Mouse (Mus musculus): ENCODE measurements around the gene Miox.

Miox gene

GRCm38 (mm10) chr15:89334271-89334670 is at the start of gene Miox:
Gene Miox (plus strand): TSS chr15:89334398.
- DNase-seq (ENCODE audit: low spot score in 2 of 2) = no peak

DNA sequence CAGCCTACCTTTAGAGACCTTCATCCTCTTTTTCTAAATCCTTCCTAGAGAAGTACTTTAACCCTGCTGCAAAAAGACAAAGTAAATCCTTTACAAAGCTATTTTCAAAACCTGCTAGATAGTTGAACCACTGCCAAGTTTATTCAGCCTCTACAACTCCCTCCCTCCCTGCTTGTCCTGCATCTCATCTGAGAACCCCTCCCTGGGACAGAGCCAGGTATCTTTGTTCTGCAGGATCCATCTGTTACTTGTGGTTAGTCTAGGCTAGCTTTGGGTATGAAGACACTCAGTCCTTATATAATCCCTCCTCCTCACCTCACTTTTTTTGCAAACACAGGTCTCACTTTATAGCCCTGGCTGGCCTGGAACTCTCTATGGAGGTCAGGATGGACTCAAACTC is 49.2 kb upstream of the Miox start:
- DNase-seq (ENCODE audit: low spot score in 2 of 2) = no peak

GRCm38 (mm10) chr15:89285478-89285877 is 48.7 kb upstream of the Miox start:
- no peak for DNase-seq (ENCODE audit: low spot score in 2 of 2)

- DNase-seq (ENCODE audit: low spot score in 2 of 2) = no peak
These were observed 48.1 kb upstream of the Miox start for GRCm38 (mm10) chr15:89286114-89286513.

DNA sequence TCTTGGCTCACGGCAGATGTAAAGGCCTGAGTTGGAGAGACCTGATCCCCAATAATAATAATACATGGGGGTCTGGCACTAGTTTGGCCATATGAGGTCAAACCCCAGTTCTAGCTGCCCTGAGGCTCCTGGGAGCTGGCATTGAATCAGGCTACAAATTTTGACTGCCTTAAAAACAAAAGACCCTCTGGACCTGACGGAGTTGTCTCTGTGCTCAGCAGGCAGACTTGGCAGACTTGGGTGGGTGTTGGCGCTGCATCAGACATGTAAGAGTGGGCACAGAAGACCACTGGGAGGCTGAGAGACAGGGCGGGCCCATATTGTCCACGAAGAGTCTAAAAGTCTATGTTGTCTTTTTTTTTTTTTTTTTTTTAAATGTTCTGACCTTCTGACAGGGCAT is 47.6 kb upstream of the Miox start:
- DNase-seq (ENCODE audit: low spot score in 2 of 2) = no peak

GRCm38 (mm10) chr15:89288227-89288767 is 45.9 kb upstream of the Miox start:
- DNase-seq (ENCODE audit: low spot score in 2 of 2) = no peak

DNA sequence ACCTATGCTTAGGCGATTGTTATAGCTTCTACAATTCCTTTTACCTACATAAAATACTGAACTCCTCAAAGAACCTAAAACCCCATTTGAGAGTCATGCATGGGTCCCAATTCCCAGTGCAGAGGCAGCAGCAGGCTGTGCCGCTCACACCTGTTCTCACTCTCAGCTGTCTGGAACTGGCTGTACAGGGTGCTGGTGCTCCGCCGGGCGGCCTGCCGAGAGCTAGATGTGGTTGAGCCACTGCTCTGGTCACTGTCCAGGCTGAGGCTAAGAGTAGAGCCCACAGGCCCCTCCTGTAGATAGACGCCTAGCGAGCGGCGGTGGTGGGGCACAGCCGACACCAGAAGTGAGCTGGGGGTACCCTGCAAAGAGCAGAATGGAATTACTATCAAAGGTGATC is 44.7 kb upstream of the Miox start:
- no peak for DNase-seq (ENCODE audit: low spot score in 2 of 2)

DNA sequence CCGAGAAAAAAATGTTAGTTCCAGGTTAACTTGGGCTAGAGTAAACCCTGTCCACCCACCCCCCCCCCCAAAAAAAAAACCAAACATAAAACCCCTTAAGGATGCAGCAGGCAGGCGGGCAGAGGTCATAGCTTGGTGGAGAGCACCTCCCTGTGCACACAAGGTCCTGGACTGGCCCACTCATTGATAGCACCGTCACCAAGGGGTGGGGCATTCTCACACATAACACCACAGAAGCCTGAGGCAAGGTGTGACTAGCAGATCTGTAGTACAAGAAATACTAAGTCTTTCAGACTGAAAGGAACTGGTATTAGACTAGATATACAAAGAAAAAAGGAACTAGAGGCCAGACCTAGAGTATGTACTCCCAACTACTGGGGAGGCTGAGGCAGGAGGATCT is 42.7 kb upstream of the Miox start:
- DNase-seq (ENCODE audit: low spot score in 2 of 2) = no peak

GRCm38 (mm10) chr15:89292795-89293194 is 41.4 kb upstream of the Miox start:
- no peak for DNase-seq (ENCODE audit: low spot score in 2 of 2)

GRCm38 (mm10) chr15:89293778-89294177 is 40.4 kb upstream of the Miox start:
- DNase-seq (ENCODE audit: low spot score in 2 of 2) = no peak

DNA sequence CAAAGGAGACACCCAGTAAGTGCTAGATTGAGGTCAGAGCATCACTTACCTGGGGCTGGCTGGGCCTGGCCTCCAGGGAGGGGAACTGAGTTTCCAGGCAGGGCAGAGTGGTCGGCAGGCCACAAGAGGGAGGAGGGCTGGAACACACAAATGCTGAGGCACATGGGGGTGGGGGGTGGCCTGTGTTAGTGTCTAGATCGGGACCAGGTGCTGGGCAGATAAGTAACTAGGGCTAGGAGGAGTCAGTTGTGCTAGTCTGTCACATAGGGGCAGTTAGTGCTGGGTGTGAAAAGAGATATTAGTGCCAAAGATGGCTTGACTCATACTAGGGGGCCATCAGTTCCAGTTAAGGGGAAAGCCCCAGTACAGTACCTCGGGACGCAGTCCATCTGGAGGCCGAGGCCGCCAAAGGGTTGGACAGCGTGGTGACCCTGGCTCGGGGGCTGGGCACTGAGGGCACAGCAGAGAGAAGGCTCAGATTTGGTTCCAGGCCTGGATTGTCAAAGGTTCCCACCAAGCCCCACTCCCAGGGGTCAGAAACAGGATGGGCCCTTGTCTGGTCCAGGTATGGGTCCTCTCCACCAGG is 38.5 kb upstream of the Miox start:
- no peak for DNase-seq (ENCODE audit: low spot score in 2 of 2)

GRCm38 (mm10) chr15:89296465-89296864 is 37.7 kb upstream of the Miox start:
- DNase-seq (ENCODE audit: low spot score in 2 of 2) = peak; percentile 26 to 35

DNA sequence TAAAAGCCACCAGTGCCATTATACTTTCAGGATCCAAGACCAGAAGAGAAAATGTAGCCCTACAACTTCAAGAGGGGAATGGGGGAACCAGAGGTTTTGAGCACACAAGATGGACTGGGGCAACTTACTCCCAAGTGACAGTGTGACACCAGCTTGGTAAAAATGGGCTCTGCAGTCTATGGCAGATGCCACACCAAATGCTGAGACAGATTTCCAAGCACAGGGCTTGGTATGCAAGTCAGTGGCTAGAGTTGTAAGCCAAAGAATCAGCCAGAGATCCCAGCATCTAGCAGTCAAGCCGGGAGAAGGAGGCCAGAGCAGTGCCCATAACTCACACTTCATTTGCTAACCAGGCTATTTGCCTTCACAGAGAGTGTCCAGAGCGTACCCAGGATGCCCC is 36.5 kb upstream of the Miox start:
- DNase-seq (ENCODE audit: low spot score in 2 of 2) = no peak

GRCm38 (mm10) chr15:89300180-89300579 is 34.0 kb upstream of the Miox start:
- DNase-seq (ENCODE audit: low spot score in 2 of 2) = no peak

GRCm38 (mm10) chr15:89300600-89300999 is 33.6 kb upstream of the Miox start:
- DNase-seq (ENCODE audit: low spot score in 2 of 2) = no peak

DNA sequence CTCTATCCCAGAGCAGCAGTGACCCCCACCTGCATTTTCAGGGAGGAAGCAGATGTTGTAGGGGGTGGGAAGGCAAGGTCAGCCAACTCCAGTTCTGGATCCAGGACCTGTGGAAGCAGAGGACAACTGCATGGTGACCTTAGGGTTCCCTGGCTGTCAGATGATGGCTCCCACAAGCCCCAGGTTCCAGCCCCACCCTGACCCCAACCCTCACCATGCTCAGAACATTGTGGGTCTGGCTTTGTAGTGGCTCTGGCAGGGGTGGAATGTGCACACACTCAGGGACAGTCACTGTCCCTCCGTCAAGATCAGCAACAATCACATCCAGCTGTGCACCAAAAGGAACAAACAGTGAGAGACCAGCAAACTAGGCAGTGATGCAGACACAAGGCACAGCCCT is 28.2 kb upstream of the Miox start:
- no peak for DNase-seq (ENCODE audit: low spot score in 2 of 2)

- no peak for DNase-seq (ENCODE audit: low spot score in 2 of 2)
These were observed 26.7 kb upstream of the Miox start for GRCm38 (mm10) chr15:89307461-89307860.

GRCm38 (mm10) chr15:89308406-89309139 is 25.6 kb upstream of the Miox start:
- no peak for DNase-seq (ENCODE audit: low spot score in 2 of 2)

DNA sequence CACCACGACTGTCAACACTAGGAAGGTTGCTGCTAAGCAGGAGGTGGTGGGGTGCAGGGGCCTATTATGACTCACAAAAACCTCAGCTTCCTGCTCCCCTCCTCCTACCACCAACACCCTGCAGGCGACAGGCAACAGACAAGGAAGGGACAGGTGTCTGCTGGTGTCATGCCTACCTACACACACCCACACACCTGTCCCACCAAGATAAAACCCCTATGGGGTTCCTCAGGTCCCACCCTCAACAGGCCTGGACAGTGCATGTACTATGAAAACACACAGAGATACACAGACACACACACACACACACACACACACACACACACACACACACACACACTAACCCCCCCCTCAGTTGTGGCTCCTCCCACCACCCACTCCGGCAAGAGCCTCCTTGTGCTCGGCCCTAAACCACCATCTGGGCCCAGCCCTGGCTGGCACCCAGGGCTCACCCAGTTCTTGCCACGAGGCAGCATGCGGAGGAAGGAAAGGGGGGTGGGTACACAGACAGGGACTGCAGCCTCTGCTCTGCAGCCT is 24.2 kb upstream of the Miox start:
- no peak for DNase-seq (ENCODE audit: low spot score in 2 of 2)

GRCm38 (mm10) chr15:89313359-89313758 is 20.8 kb upstream of the Miox start:
- no peak for DNase-seq (ENCODE audit: low spot score in 2 of 2)

- no peak for DNase-seq (ENCODE audit: low spot score in 2 of 2)
These were observed 20.1 kb upstream of the Miox start for GRCm38 (mm10) chr15:89314107-89314506.

GRCm38 (mm10) chr15:89314511-89315189 is 19.5 kb upstream of the Miox start:
- DNase-seq (ENCODE audit: low spot score in 2 of 2) = no peak
